Mouse (Mus musculus): Measurements from ENCODE around the gene Pdss2.

The Pdss2 gene

GRCm38 (mm10) chr10:43487441-43488010 is 266.2 kb downstream of the Pdss2 start:
- DNase-seq = no peak

GRCm38 (mm10) chr10:43488258-43488657 is 267.0 kb downstream of the Pdss2 start:
- no peak for DNase-seq

- no peak for DNase-seq
Observed at GRCm38 (mm10) chr10:43489139-43489538, 267.9 kb downstream of the Pdss2 start.

GRCm38 (mm10) chr10:43489550-43489949 is 268.3 kb downstream of the Pdss2 start:
- DNase-seq = no peak

GRCm38 (mm10) chr10:43490034-43490433 is 268.7 kb downstream of the Pdss2 start:
- no peak for DNase-seq

- DNase-seq = no peak
Observed at GRCm38 (mm10) chr10:43490846-43491245, 269.6 kb downstream of the Pdss2 start.

- DNase-seq = no peak
Observed at GRCm38 (mm10) chr10:43502599-43502998, 281.3 kb downstream of the Pdss2 start.

GRCm38 (mm10) chr10:43504291-43504690 is 283.0 kb downstream of the Pdss2 start:
- DNase-seq = no peak

GRCm38 (mm10) chr10:43507051-43507450 is 285.8 kb downstream of the Pdss2 start:
- DNase-seq = no peak

GRCm38 (mm10) chr10:43509228-43509627 is 287.9 kb downstream of the Pdss2 start:
- DNase-seq = no peak

GRCm38 (mm10) chr10:43512976-43513375 is 291.7 kb downstream of the Pdss2 start:
- DNase-seq = no peak
